Mouse (Mus musculus): Measurements from ENCODE around the gene Id3.

Gene Id3

GRCm38 (mm10) chr4:136123792-136124161 lies 19.5 kb upstream of the Id3 start:
- no peak for DNase-seq (ENCODE audit: low read depth in 1 of 2, low spot score in 2 of 2)

- no peak for DNase-seq (ENCODE audit: low read depth in 1 of 2, low spot score in 2 of 2)
Observed at GRCm38 (mm10) chr4:136124581-136124980, 18.7 kb upstream of the Id3 start.

- no peak for DNase-seq (ENCODE audit: low read depth in 1 of 2, low spot score in 2 of 2)
Observed at GRCm38 (mm10) chr4:136125458-136125857, 17.8 kb upstream of the Id3 start.

GRCm38 (mm10) chr4:136126019-136126418 lies 17.3 kb upstream of the Id3 start:
- no peak for DNase-seq (ENCODE audit: low read depth in 1 of 2, low spot score in 2 of 2)

GRCm38 (mm10) chr4:136127670-136128069 lies 15.6 kb upstream of the Id3 start:
- no peak for DNase-seq (ENCODE audit: low read depth in 1 of 2, low spot score in 2 of 2)

GRCm38 (mm10) chr4:136129842-136130241 lies 13.5 kb upstream of the Id3 start:
- no peak for DNase-seq (ENCODE audit: low read depth in 1 of 2, low spot score in 2 of 2)

- no peak for DNase-seq (ENCODE audit: low read depth in 1 of 2, low spot score in 2 of 2)
Observed at GRCm38 (mm10) chr4:136133801-136134200, 9.5 kb upstream of the Id3 start.

GRCm38 (mm10) chr4:136134418-136134977 lies 8.8 kb upstream of the Id3 start:
- no peak for DNase-seq (ENCODE audit: low read depth in 1 of 2, low spot score in 2 of 2)

GRCm38 (mm10) chr4:136134978-136135873 lies 8.1 kb upstream of the Id3 start:
- DNase-seq (ENCODE audit: low read depth in 1 of 2, low spot score in 2 of 2), result no peak

- no peak for DNase-seq (ENCODE audit: low read depth in 1 of 2, low spot score in 2 of 2)
Observed at GRCm38 (mm10) chr4:136135874-136136728, 7.2 kb upstream of the Id3 start.

GRCm38 (mm10) chr4:136139326-136140110 lies 3.8 kb upstream of the Id3 start:
- DNase-seq (ENCODE audit: low read depth in 1 of 2, low spot score in 2 of 2), result no peak

GRCm38 (mm10) chr4:136140327-136141250 lies 2.7 kb upstream of the Id3 start:
- peak in 1 of 2 experiments; percentile 61 for DNase-seq (ENCODE audit: low read depth in 1 of 2, low spot score in 2 of 2)

- no peak for DNase-seq (ENCODE audit: low read depth in 1 of 2, low spot score in 2 of 2)
Observed at GRCm38 (mm10) chr4:136142267-136143192, 767 bp upstream of the Id3 start.

- DNase-seq (ENCODE audit: low read depth in 1 of 2, low spot score in 2 of 2), result no peak
Observed at GRCm38 (mm10) chr4:136144126-136144926, 1.0 kb downstream of the Id3 start.

- no peak for DNase-seq (ENCODE audit: low read depth in 1 of 2, low spot score in 2 of 2)
Observed at GRCm38 (mm10) chr4:136144927-136145292, 1.6 kb downstream of the Id3 start.

- DNase-seq (ENCODE audit: low read depth in 1 of 2, low spot score in 2 of 2), result no peak
Observed at GRCm38 (mm10) chr4:136145362-136145885, 2.1 kb downstream of the Id3 start.

GRCm38 (mm10) chr4:136145991-136146711 lies 2.9 kb downstream of the Id3 start:
- DNase-seq (ENCODE audit: low read depth in 1 of 2, low spot score in 2 of 2), result no peak
